Mouse (Mus musculus) heart, postnatal 10 days (tissue): ENCODE results near the gene Clcn1. TPM values are rescaled to one million over a fixed set of nuclear protein-coding genes. Genes with fewer than 3 reads are reported as not detected.

Experiments
- DNase-seq, 2 experiments: peaks; one replicate each; pipeline ENCODE4 v3.0.0; 2021
- intact Hi-C: fragments of 180-260 bp; cut with DNase I; formaldehyde crosslinking; loops from one replicate; pipeline ENCODE4 v1.15.1; 2025
- total RNA-seq, 2 experiments: library from RNA; stranded (reverse); gene quantifications; 2 replicates each; pipeline ENCODE4 v1.2.3; 2021

Clcn1 gene
- total RNA-seq, result 1 to 10 TPM; 1.3 to 1.9 TPM

- intact Hi-C loops, result no loop called here
- peak in 1 of 2 experiments; percentile 20 for DNase-seq
Observed at GRCm38 (mm10) chr6:42286448-42286847, at the start of gene Clcn1. Gene Clcn1 (plus strand): TSS chr6:42286685.

DNA sequence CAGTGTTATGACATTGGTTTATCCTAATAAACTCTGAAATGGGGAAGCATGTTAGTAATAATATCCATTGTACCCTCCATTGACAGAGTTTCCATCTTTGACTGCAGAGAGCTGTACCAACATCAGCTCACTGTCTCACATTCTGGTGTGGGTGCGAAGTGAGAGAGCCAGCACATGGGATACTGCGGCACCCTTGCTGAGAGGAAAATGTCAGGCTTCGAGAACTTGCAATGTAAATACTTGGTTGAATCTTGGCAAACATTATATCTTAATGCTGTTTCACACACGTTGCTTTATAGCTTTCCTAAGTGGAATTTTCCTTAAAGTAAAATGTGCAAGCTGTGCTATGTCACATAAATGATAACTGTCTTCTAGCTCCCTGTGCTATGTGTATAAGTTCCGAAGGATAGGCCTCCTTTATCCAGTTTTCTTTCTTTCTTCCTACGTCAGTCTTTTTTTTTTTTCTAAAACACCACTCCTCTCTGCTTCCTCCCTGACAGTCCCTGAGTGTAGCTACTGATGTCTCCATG is 49.1 kb upstream of the Clcn1 start:
- DNase-seq, result no peak
- intact Hi-C loops, result no loop called here

DNA sequence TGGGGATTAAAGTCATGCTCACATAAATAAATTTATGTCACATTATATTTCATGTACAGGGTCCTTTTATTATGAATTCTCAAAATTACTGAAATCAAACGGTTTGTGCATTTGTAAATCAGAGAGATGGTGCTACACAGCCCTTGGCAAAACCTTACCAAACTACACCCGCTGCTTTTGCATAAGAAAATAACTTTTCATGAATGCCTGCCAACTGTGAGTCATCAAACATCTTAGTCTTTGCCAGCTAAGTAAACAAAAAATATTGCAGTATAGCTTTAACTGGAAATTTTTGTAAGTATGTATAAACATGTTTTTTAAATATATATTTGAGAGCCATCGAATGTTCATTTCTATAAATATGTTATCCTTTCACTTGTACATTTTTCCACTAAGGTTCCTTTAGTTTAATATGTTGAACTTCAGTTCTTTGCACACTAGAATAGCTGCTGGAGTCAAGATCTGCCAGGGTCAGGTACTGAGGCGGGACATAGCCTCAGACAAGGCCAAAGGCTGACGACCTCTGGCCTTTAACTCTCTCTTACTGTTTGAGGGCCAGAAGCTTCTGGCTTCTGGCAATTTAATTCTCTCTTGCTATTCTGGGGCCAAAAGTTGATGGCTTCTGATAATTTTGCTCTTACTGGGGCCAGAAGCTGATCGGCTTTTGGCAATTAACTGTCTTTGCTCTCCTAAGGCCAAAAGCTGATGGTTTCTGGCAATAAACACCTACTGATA is 45.0 kb upstream of the Clcn1 start:
- DNase-seq, result no peak
- intact Hi-C loops, result no loop called here

DNA sequence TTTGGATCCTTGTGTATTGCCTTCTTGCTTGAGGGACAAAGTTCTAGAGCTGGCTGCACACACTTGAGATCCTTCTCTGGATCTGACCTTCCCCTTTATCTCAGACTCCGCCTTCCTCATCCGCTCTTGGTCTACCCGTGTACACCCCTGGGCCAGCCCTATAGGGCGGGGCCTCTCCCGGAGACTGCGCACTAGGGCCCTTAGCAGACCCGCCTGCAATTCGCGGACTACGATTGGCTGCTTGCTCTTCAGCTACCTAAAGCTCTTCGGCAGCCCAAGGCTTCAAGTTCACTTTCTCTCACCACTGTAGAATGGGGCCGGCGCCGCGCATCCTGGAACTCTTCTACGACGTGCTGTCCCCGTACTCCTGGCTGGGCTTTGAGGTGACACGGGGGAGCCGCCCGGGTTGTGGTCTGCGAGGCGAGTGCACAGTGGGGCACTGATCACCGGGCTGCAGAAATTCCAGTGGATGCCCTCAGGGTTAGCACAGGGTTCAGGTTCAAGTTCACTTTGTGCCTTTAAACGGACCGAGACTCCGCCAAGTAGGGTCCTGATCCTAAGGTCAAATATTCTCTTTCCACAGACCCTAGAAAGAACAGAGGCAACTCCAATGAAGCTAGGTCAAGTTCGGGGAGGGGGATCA is 40.7 kb upstream of the Clcn1 start, which contains the start of gene Gstk1:
Gene Gstk1 (plus strand): TSS at position 225 of the 643 bp plus-strand sequence.
- intact Hi-C loops, result no loop called here
- peak; percentile 80 to 85 for DNase-seq

- intact Hi-C loops, result no loop called here
- no peak for DNase-seq
Observed at GRCm38 (mm10) chr6:42247173-42247572, 39.3 kb upstream of the Clcn1 start.

DNA sequence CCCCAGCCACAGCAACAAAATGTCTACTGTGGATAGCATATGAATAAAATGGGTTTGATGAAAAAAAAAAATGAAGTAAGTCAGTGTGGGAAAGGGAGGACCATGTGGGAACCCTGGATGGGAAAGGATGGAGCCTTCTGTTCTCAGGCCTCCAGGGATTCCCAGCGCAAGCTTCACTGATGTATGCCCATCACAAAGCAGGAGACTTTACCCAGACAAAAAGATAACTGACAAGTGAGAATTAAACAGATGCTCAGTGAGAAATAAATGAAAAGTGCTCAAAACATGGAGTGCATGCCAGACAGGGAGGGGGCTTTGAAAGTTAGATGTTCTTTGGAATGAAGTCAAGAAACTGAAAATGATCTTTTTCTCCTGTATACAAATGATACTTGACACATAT is 38.5 kb upstream of the Clcn1 start:
- intact Hi-C loops, result no loop called here
- DNase-seq, result no peak

DNA sequence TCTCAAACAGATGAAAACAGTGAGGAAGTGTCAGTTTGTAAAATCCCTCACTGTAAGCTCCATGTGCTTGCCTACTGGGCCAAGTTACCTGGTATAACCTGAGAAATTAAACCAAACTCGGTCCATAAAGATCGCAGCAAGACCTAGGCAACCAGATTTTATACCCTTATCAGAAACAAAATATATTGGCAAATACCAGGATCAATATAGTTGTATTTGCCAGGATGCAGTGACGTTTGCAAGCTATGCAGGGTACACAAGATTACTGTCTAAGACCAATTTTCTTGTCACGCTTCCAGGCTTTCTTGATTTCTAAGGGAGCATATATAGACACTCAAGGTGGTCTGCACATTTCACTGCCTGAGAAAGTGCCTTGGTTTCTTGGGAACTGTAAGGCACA is 34.7 kb upstream of the Clcn1 start:
- no peak for DNase-seq
- intact Hi-C loops, result no loop called here

GRCm38 (mm10) chr6:42253103-42253502 is 33.4 kb upstream of the Clcn1 start:
- intact Hi-C loops, result no loop called here
- no peak for DNase-seq

GRCm38 (mm10) chr6:42257303-42257863 is 29.1 kb upstream of the Clcn1 start:
- peak; percentile 52 to 66 for DNase-seq
- intact Hi-C loops, result loop anchor here (2.0 kb wide), 1 partner anchor 31 kb away; no protein-coding TSS in a partner anchor

DNA sequence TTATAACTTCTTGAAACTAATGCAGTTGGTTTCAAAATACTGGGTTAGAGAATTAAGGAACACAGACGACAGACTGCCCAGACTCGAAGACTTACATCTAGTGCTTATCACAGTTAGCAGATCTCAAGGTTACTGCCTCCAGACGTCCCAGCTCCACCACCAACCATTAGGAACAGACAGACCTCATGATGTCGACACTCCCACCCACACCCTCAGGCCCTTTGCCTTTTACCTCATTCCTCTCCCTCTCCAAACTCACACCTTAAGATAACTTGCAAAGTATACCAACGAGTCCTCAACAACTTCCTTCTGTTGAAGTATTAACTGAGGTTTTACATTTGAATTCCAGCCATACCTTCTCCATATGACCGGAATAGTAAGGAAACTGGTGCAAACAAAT is 26.1 kb upstream of the Clcn1 start:
- intact Hi-C loops, result loop anchor here (2.0 to 10.0 kb wide), 2 partner anchors 498 to 656 kb away; partner anchors contain the start of gene Ephb6
- DNase-seq, result no peak

- intact Hi-C loops, result loop anchor here (2.0 to 10.0 kb wide), 2 partner anchors 499 to 657 kb away; partner anchors contain the start of gene Ephb6
- DNase-seq, result no peak
Observed at GRCm38 (mm10) chr6:42261524-42262170, 24.8 kb upstream of the Clcn1 start, which contains the start of gene Tmem139. Gene Tmem139 (plus strand): TSS chr6:42261970.

- DNase-seq, result peak; percentile 99
- intact Hi-C loops, result loop anchor here (1.0 to 10.0 kb wide), 5 partner anchors 37 to 660 kb away; partner anchors contain the start of genes Ephb6, Fam131b and Zyx
Observed at GRCm38 (mm10) chr6:42264626-42265312, 21.7 kb upstream of the Clcn1 start, which contains the start of gene Casp2. Gene Casp2 (plus strand): TSS chr6:42264985.

DNA sequence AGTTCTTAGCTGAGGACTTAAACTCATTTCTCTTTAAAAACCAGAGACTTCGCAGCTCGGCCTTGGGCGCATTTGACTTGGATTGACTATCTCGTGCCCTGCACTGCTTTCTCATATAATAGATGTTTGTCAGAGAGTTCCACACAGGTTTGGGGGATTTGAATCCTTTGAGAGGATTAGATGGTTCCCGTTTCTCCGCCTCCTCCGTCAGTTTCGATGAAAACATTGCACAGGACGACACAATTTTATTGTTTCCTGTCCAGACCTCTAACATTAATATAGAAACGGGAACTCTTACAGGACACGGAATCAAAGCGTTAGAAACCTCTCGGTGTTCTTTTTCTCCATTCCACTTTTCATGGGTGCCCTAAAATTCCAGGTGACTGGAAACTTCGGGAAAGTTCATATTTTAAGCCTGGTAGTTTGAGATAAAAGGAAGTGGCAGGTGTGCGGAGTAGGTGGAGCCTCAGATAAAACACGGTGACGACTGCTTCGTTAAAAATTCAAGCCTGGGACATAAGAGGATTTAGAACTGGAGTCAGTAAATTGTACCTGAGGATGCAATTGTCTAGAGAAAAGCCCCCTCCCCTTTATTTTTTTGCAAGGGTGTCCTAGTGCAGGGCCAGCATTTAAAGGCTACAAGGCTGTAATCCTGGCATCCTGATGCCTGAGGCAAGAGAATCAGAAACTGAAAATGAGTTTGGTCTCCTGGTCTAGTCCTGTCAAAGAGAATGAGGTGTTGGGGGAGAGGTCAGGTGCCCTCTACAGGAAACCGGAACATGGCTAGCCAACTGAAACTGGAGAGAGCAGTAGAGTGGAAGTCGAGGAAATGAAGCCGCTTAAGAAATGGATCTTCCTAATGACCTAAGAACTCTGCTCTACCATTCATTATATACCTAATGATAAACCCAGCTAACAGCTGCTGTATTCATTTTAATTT is 20.8 kb upstream of the Clcn1 start:
- no peak for DNase-seq
- intact Hi-C loops, result loop anchor here (2.0 to 10.0 kb wide), 5 partner anchors 57 to 661 kb away; partner anchors contain the start of genes Ephb6, Fam131b and Zyx

DNA sequence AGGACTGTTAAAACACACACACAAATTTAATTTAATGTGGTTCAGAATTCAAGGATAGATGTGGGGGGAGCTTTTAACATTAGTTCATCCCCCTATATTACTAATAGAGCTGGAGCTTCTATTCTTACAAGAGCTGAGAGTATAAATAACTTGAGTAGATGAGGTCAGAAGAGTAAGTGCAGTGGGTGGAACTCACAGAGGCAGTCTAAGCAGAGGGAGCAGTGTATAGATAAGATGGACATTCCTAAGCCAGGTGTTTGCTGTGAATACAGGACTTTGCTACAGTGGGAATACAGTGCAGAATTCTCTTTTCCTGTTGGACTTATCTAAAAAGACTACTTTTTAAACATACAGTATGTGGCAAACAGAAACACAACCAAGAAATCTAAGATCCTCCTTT is 15.7 kb upstream of the Clcn1 start:
- DNase-seq, result no peak
- intact Hi-C loops, result no loop called here

GRCm38 (mm10) chr6:42276151-42276550 is 10.3 kb upstream of the Clcn1 start:
- intact Hi-C loops, result no loop called here
- no peak for DNase-seq

GRCm38 (mm10) chr6:42282865-42283528 is 3.5 kb upstream of the Clcn1 start:
- DNase-seq, result peak; percentile 47 to 64
- intact Hi-C loops, result no loop called here

- DNase-seq, result no peak
- intact Hi-C loops, result no loop called here
Observed at GRCm38 (mm10) chr6:42287562-42287961, 1.1 kb downstream of the Clcn1 start.

DNA sequence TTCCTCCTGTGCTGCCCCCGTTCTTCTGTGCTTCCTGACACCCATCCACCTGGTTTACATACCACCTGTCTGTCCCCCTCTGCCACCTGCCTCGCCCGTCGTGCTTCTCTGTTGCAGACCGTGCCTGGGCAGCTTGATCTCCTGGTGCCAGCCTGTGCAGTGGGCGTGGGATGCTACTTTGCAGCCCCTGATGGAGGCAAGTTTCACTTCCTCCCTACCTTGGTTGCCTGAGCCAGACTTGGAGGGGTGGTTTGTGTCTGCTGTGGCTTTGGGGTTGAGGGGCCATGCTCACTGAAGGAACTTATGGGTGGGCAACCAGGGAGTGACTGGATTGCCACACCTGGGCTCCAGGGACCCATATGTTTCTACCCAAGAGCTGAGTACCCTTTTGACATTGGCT is 6.8 kb downstream of the Clcn1 start:
- no peak for DNase-seq
- intact Hi-C loops, result no loop called here
